Mouse (Mus musculus): ENCODE results near the gene Sned1. TPM values are rescaled to one million over a fixed set of nuclear protein-coding genes. Genes with fewer than 3 reads are reported as not detected.

Gene Sned1
- polyA plus RNA-seq, 1 experiment: 2.6 TPM

DNA sequence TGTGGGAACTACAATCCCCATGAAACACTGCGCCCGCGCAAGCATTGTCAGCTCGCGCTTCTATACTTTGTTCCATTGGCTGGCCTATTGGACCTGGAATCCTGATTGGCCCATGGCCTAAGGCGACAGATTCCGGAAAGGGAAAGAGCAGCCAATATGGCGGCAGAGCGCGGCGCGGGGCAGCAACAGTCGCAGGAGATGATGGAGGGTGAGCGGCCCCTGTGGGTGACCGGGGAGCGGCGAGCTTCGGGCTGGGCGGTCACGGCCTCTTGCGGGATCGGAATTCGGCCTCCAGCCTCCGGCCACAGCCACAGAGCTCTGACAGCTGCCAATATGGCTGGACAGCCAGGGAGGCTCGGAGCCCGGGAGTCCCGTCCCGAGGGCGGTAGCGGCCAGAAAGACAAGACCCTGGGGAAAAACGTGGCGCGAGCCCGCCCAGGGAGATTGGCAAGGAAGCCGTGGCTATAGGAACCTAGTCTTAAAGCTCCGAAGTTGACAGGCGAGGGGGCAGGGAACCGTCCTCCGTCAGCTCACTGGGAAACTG lies 107.9 kb downstream of the Sned1 start:
- TF ChIP-seq CTCF (IDR thresholded peaks at IDR 0.05; ENCODE audit: extremely low read depth, insufficient read length, insufficient replicate concordance, low read depth, low read length) (no peak), POLR2A (IDR thresholded peaks at IDR 0.05; ENCODE audit: low read depth, low read length) (peak; percentile 70; the same call in 1 of the 2 replicates)
- H3K4me1 ChIP-seq (ENCODE audit: control insufficient read depth, insufficient read depth, insufficient read length, low read length): no peaks in the 10 kb centered on the region; the same call in 1 of the 2 replicates
- peak overlapping the region; percentile 67 for H3K4me3 ChIP-seq (ENCODE audit: low read depth, low read length)
- WGBS: under 1% methylated on average over 39 of the region's 39 CpGs
- no peak overlapping the region for H3K27ac ChIP-seq (ENCODE audit: insufficient read depth, low read depth, low read length)
- H3K36me3 ChIP-seq (ENCODE audit: control insufficient read depth, insufficient read depth, low read length): peaks cover 8% of the 10 kb centered on the region
- H3K27me3 ChIP-seq (ENCODE audit: control insufficient read depth, insufficient read depth, low read length): no peaks in the 10 kb centered on the region

DNA sequence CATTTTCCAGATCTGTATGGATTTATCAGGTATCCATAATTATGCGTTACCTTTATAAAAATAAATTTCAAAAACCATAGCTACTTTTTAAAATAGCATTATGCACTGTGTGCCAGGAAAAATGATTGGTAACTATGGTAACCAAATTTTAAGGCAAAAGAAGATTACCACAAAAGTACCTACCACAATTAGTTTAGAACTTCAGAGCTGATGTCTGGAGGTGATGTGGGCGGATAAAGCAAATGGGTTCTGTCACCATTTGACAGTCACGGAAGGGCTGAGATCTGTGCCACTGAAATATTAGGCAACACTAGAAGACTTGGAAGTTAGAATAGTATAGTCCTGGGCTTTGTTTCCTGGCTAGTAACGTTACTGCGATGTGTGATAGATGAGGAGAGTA lies 111.5 kb downstream of the Sned1 start:
- WGBS: 87% methylated on average over 5 of the region's 5 CpGs
- Histone ChIP-seq H3K4me1 (ENCODE audit: control insufficient read depth, insufficient read depth, insufficient read length, low read length) (no peaks in the 10 kb centered on the region; the same call in 1 of the 2 replicates), H3K27me3 (ENCODE audit: control insufficient read depth, insufficient read depth, low read length) (no peaks in the 10 kb centered on the region), H3K27ac (ENCODE audit: insufficient read depth, low read depth, low read length) (no peak overlapping the region), H3K4me3 (ENCODE audit: low read depth, low read length) (no peak overlapping the region), H3K36me3 (ENCODE audit: control insufficient read depth, insufficient read depth, low read length) (peaks cover 31% of the 10 kb centered on the region)
- TF ChIP-seq CTCF (IDR thresholded peaks at IDR 0.05; ENCODE audit: extremely low read depth, insufficient read length, insufficient replicate concordance, low read depth, low read length) (no peak), POLR2A (IDR thresholded peaks at IDR 0.05; ENCODE audit: low read depth, low read length) (no peak)

DNA sequence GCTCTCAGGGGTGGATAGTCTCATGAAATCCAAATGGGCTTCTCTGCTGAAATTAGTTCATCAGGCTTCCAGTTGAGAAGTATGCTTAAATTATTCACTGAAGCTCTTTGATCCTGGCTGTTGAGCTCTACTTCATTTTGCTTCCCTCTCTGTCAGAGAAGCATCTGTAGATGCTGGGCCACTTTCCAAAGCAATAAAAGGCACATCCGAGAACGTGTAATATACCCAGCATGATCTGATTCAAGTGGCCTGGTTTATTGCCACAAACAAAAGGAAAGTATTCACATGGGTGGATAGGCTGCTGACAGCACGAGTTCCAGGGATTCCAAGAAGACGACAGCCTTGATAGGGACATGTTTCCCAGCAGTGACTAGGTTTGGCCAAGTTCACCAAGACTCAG lies 114.1 kb downstream of the Sned1 start:
- peaks cover 50% of the 10 kb centered on the region for H3K36me3 ChIP-seq (ENCODE audit: control insufficient read depth, insufficient read depth, low read length)
- WGBS: 30% methylated on average over 4 of the region's 4 CpGs
- no peak overlapping the region for H3K4me3 ChIP-seq (ENCODE audit: low read depth, low read length)
- H3K4me1 ChIP-seq (ENCODE audit: control insufficient read depth, insufficient read depth, insufficient read length, low read length): no peaks in the 10 kb centered on the region
- H3K27me3 ChIP-seq (ENCODE audit: control insufficient read depth, insufficient read depth, low read length): no peaks in the 10 kb centered on the region
- TF ChIP-seq CTCF (IDR thresholded peaks at IDR 0.05; ENCODE audit: extremely low read depth, insufficient read length, insufficient replicate concordance, low read depth, low read length) (no peak), POLR2A (IDR thresholded peaks at IDR 0.05; ENCODE audit: low read depth, low read length) (no peak)
- H3K27ac ChIP-seq (ENCODE audit: insufficient read depth, low read depth, low read length): no peak overlapping the region

Other genes starting within 250 kb of the Sned1 start
- 0.14 and 112 TPM in 2 replicates for gene Aqp12, start 229.5 kb upstream of the Sned1 start, polyA plus RNA-seq (2012; rRNA removed)
- 1.3 and 2.0 TPM in 2 replicates for gene Kif1a, start 133.9 kb upstream of the Sned1 start, polyA plus RNA-seq (2012; rRNA removed)
- gene Agxt, start 100.6 kb upstream of the Sned1 start, polyA plus RNA-seq (2012; rRNA removed): 0.14 and 0.58 TPM in 2 replicates
- 3.0 and 13.5 TPM in 2 replicates for gene 2310007B03Rik, start 74.9 kb upstream of the Sned1 start, polyA plus RNA-seq (2012; rRNA removed)
- 0.08 TPM in 1 of 2 replicates, not detected in the other for gene Crocc2, start 67.1 kb upstream of the Sned1 start, polyA plus RNA-seq (2012; rRNA removed)
- gene Mterf4, start 70.1 kb downstream of the Sned1 start, polyA plus RNA-seq (2012; rRNA removed): 1.3 and 3.1 TPM in 2 replicates
- gene Ppp1r7, start 107.0 kb downstream of the Sned1 start, polyA plus RNA-seq (2012; rRNA removed): 1.2 and 2.6 TPM in 2 replicates
- gene Pask, start 107.6 kb downstream of the Sned1 start, polyA plus RNA-seq (2012; rRNA removed): 0.62 and 1.6 TPM in 2 replicates
- gene Ano7, start 138.1 kb downstream of the Sned1 start, polyA plus RNA-seq (2012; rRNA removed): 30.2 and 41.4 TPM in 2 replicates
- gene Hdlbp, start 243.0 kb downstream of the Sned1 start, polyA plus RNA-seq (2012; rRNA removed): 29.9 and 54.9 TPM in 2 replicates